Mouse (Mus musculus) brain, embryonic 14.5 days (tissue): Measurements from ENCODE around the gene Phf1.

Experiments used
- CTCF ChIP-seq: fragments of 200-500 bp; IDR thresholded peaks from 2 replicates; pipeline ENCODE4 v1.5.1; 2012; ENCODE audit warnings: inconsistent platforms, mild to moderate bottlenecking, moderate library complexity, borderline replicate concordance; ENCODE audit not compliant: insufficient read depth, insufficient read length; ENCODE audit errors: extremely low read depth
- POLR2A ChIP-seq: fragments of 200-500 bp; IDR thresholded peaks from 2 replicates; pipeline ENCODE4 v1.6.1; 2012; ENCODE audit warnings: mild to moderate bottlenecking, inconsistent platforms, borderline replicate concordance; ENCODE audit not compliant: poor library complexity, insufficient read depth, insufficient read length, severe bottlenecking; ENCODE audit errors: extremely low read depth

- TF ChIP-seq POLR2A (no peak), CTCF (no peak)
These were observed 15.6 kb downstream of the Phf1 start for GRCm38 (mm10) chr17:26948316-26949050.
